In the genomic region with DNA sequence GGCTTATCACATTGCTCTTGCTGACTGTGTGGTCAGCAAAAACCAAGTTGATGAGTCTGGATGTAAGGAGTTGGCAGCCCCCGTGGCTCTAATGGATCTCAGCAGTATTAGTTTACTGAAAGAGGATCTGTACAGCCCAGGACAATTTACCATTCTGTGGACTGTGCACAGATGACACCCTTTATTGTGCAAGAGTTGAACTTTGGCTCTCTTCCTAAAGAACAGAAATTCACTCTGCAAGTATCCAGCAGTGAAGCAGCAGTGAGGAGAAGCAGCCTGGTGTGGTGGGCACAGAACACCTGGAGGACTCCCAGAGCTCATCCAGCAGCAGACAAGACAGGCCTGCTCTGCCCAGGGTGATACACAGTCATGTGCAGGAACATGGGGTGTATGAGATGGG, we compare ENCODE assay signal across 15 mouse cellular contexts.
A peak's percentile ranks its signal among the peaks of the same experiment; 100 is the strongest.
DNase-seq lines count a peak whose midpoint lies in the region; ATAC-seq and TF ChIP-seq lines count a peak whose summit lies in the region.
"Had no signal": no experiment of that assay in that cellular context is flagged by ENCODE, and none has a peak within 500 bp of the region (broad histone marks: within the 10 kb centered on the region; RNA-seq: fewer than 3 reads in every experiment).

No protein-coding gene starts in this region.

- DNase-seq in embryonic facial prominence, embryonic 14.5 days (ENCODE audit: low spot score) = peak; percentile 23
- no peak for DNase-seq in embryonic facial prominence, embryonic 10.5 days (ENCODE audit: low spot score)
- peak; percentile 77 for DNase-seq in lung, embryonic 14.5 days
- no peak for DNase-seq in lung, postnatal 36 days
- no peak for DNase-seq in urinary bladder, postnatal 14 days (ENCODE audit: low spot score)
- no peak for DNase-seq in cerebellum, adult 8-10 months
- DNase-seq: B cell, adult 2 months; cerebellum, postnatal 36 days; kidney, adult 9 months had no signal

- H3K27ac ChIP-seq in embryonic facial prominence, embryonic 14.5 days (replicated peaks; ENCODE audit: low read depth, low read length) = no peak overlapping the region
- H3K27ac ChIP-seq in embryonic facial prominence, embryonic 10.5 days (replicated peaks) = no peak overlapping the region; the same call in 1 of the 2 replicates
- H3K27ac ChIP-seq in lung, embryonic 14.5 days (ENCODE audit: low read depth) = 0 out of 2 replicates have a peak overlapping the region, but pooled peaks have one; percentile 6
- H3K27ac ChIP-seq in intestine, embryonic 15.5 days = 0 out of 2 replicates have a peak overlapping the region, but pooled peaks have one; percentile 4
- no peak overlapping the region for H3K27ac ChIP-seq in stomach, embryonic 15.5 days
- H3K27ac ChIP-seq: embryonic facial prominence, embryonic 15.5 days; forebrain, embryonic 15.5 days; neural tube, embryonic 13.5 days had no signal

- no peak for TF ChIP-seq CTCF in lung, embryonic 14.5 days (IDR thresholded peaks at IDR 0.05; ENCODE audit: low read depth)

- no peaks in the 10 kb centered on the region for H3K27me3 ChIP-seq in embryonic facial prominence, embryonic 14.5 days (replicated peaks; ENCODE audit: control insufficient read depth, insufficient read depth, low read length)
- no peaks in the 10 kb centered on the region for H3K27me3 ChIP-seq in embryonic facial prominence, embryonic 10.5 days (replicated peaks; ENCODE audit: low read depth, poor library complexity, severe bottlenecking)
- no peaks in the 10 kb centered on the region for H3K27me3 ChIP-seq in lung, embryonic 14.5 days (ENCODE audit: insufficient read depth, low read length)
- no peaks in the 10 kb centered on the region for H3K27me3 ChIP-seq in intestine, embryonic 15.5 days (replicated peaks)
- H3K27me3 ChIP-seq in stomach, embryonic 15.5 days (replicated peaks) = no peaks in the 10 kb centered on the region
- H3K27me3 ChIP-seq: embryonic facial prominence, embryonic 15.5 days; forebrain, embryonic 15.5 days; midbrain, embryonic 15.5 days; neural tube, embryonic 13.5 days had no signal

- H3K4me2 ChIP-seq in embryonic facial prominence, embryonic 14.5 days (ENCODE audit: low read depth, low read length) = no peak overlapping the region
- H3K4me2 ChIP-seq in lung, embryonic 14.5 days = no peak overlapping the region
- H3K4me2 ChIP-seq in intestine, embryonic 15.5 days (replicated peaks) = no peak overlapping the region
- H3K4me2 ChIP-seq in stomach, embryonic 15.5 days = no peak overlapping the region
- H3K4me2 ChIP-seq: embryonic facial prominence, embryonic 15.5 days; forebrain, embryonic 15.5 days; midbrain, embryonic 15.5 days; neural tube, embryonic 13.5 days had no signal

- no peaks in the 10 kb centered on the region for H3K36me3 ChIP-seq in embryonic facial prominence, embryonic 14.5 days (ENCODE audit: control insufficient read depth, insufficient read depth, low read length)
- no peaks in the 10 kb centered on the region for H3K36me3 ChIP-seq in embryonic facial prominence, embryonic 10.5 days (replicated peaks)
- H3K36me3 ChIP-seq in lung, embryonic 14.5 days (ENCODE audit: insufficient read depth) = no peaks in the 10 kb centered on the region
- H3K36me3 ChIP-seq in intestine, embryonic 15.5 days = no peaks in the 10 kb centered on the region
- no peaks in the 10 kb centered on the region for H3K36me3 ChIP-seq in stomach, embryonic 15.5 days
- H3K36me3 ChIP-seq: embryonic facial prominence, embryonic 15.5 days; forebrain, embryonic 15.5 days; midbrain, embryonic 15.5 days; neural tube, embryonic 13.5 days had no signal

- ATAC-seq in embryonic facial prominence, embryonic 14.5 days (ENCODE audit: low read depth) = no peak
- peak; percentile 68 for ATAC-seq in lung, embryonic 14.5 days (ENCODE audit: insufficient read depth)
- peak; percentile 79 for ATAC-seq in intestine, embryonic 15.5 days
- ATAC-seq in stomach, embryonic 15.5 days (ENCODE audit: insufficient read depth, low FRiP score, low read depth) = peak; percentile 35; the same call in 1 of the 2 replicates
- ATAC-seq: forebrain, embryonic 15.5 days; midbrain, embryonic 15.5 days had no signal

- no peak overlapping the region for H3K4me3 ChIP-seq in embryonic facial prominence, embryonic 14.5 days (ENCODE audit: low read depth, low read length)
- H3K4me3 ChIP-seq in embryonic facial prominence, embryonic 10.5 days = no peak overlapping the region
- no peak overlapping the region for H3K4me3 ChIP-seq in lung, embryonic 14.5 days (ENCODE audit: low read depth, low read length)
- H3K4me3 ChIP-seq in intestine, embryonic 15.5 days (replicated peaks) = no peak overlapping the region
- no peak overlapping the region for H3K4me3 ChIP-seq in stomach, embryonic 15.5 days (replicated peaks)
- H3K4me3 ChIP-seq: embryonic facial prominence, embryonic 15.5 days; forebrain, embryonic 15.5 days; midbrain, embryonic 15.5 days; neural tube, embryonic 13.5 days had no signal

- no peaks in the 10 kb centered on the region for H3K9me3 ChIP-seq in embryonic facial prominence, embryonic 14.5 days (ENCODE audit: control insufficient read depth, low read length)
- H3K9me3 ChIP-seq in embryonic facial prominence, embryonic 10.5 days = no peaks in the 10 kb centered on the region
- no peaks in the 10 kb centered on the region for H3K9me3 ChIP-seq in lung, embryonic 14.5 days (ENCODE audit: low read depth, low read length)
- no peaks in the 10 kb centered on the region for H3K9me3 ChIP-seq in intestine, embryonic 15.5 days
- no peaks in the 10 kb centered on the region for H3K9me3 ChIP-seq in stomach, embryonic 15.5 days
- H3K9me3 ChIP-seq: embryonic facial prominence, embryonic 15.5 days; forebrain, embryonic 15.5 days; midbrain, embryonic 15.5 days; neural tube, embryonic 13.5 days had no signal

- 24% methylated on average over 1 of the region's 1 CpGs for WGBS in embryonic facial prominence, embryonic 14.5 days
- 38% methylated on average over 1 of the region's 1 CpGs for WGBS in embryonic facial prominence, embryonic 10.5 days
- WGBS in lung, embryonic 14.5 days = 25% methylated on average over 1 of the region's 1 CpGs
- WGBS in intestine, embryonic 15.5 days = 20% methylated on average over 1 of the region's 1 CpGs
- WGBS in stomach, embryonic 15.5 days = 22% methylated on average over 1 of the region's 1 CpGs

- 0 out of 2 replicates have a peak, but pooled peaks cover 4% of the 10 kb centered on the region for H3K4me1 ChIP-seq in embryonic facial prominence, embryonic 14.5 days (ENCODE audit: control insufficient read depth, insufficient read depth, low read length)
- peaks cover 47% of the 10 kb centered on the region for H3K4me1 ChIP-seq in embryonic facial prominence, embryonic 10.5 days
- 0 out of 2 replicates have a peak, but pooled peaks cover 2% of the 10 kb centered on the region for H3K4me1 ChIP-seq in lung, embryonic 14.5 days (ENCODE audit: insufficient read depth)
- H3K4me1 ChIP-seq in intestine, embryonic 15.5 days (replicated peaks) = peaks cover 15% of the 10 kb centered on the region
- H3K4me1 ChIP-seq in stomach, embryonic 15.5 days = peaks cover 20% of the 10 kb centered on the region
- H3K4me1 ChIP-seq: embryonic facial prominence, embryonic 15.5 days had no signal

- H3K9ac ChIP-seq in embryonic facial prominence, embryonic 14.5 days (ENCODE audit: low read depth, low read length) = no peak overlapping the region
- no peak overlapping the region for H3K9ac ChIP-seq in lung, embryonic 14.5 days
- no peak overlapping the region for H3K9ac ChIP-seq in intestine, embryonic 15.5 days
- H3K9ac ChIP-seq in stomach, embryonic 15.5 days = no peak overlapping the region
- H3K9ac ChIP-seq: embryonic facial prominence, embryonic 15.5 days; forebrain, embryonic 15.5 days; midbrain, embryonic 15.5 days; neural tube, embryonic 13.5 days had no signal

Comparison
In these comparisons a context has a peak if more than half of its experiments do, and no peak if none do; other contexts are left out.
1. DNase-seq: peak in embryonic facial prominence, embryonic 14.5 days (single experiment) and lung, embryonic 14.5 days (single experiment); none in embryonic facial prominence, embryonic 10.5 days (single experiment), lung, postnatal 36 days (single experiment), urinary bladder, postnatal 14 days (single experiment) and cerebellum, adult 8-10 months (single experiment).
2. H3K27ac ChIP-seq: peak in lung, embryonic 14.5 days (single experiment) and intestine, embryonic 15.5 days (single experiment); none in embryonic facial prominence, embryonic 14.5 days (single experiment), embryonic facial prominence, embryonic 10.5 days (single experiment) and stomach, embryonic 15.5 days (single experiment).